Mouse (Mus musculus) forebrain, postnatal 0 days (tissue): Measurements from ENCODE around the gene Banp. TPM values are rescaled to one million over a fixed set of nuclear protein-coding genes. Genes with fewer than 3 reads are reported as not detected.

Source experiments
- ATAC-seq: fragments of 200-750 bp; cut with Nextera tagmentation; 2 replicates; pipeline ENCODE4 v1.8.0; 2017; ENCODE audit warnings: mild to moderate bottlenecking, moderate library complexity
- DNase-seq: peaks from one replicate; pipeline ENCODE4 v3.0.0-alpha.2; 2015
- H3K27ac ChIP-seq: fragments of 300-500 bp; sonication (generic); 2 replicates; pipeline ENCODE4 v1.5.1; 2014; ENCODE audit warnings: low read depth, mild to moderate bottlenecking, antibody characterized with exemption, low read length, moderate library complexity, mixed read lengths
- H3K27me3 ChIP-seq: fragments of 300-500 bp; sonication (generic); 2 replicates; pipeline ENCODE4 v1.6.1; 2014; ENCODE audit warnings: mild to moderate bottlenecking, low read length, mixed read lengths; ENCODE audit not compliant: insufficient read depth
- H3K36me3 ChIP-seq: fragments of 300-500 bp; sonication (generic); 2 replicates; pipeline ENCODE4 v1.6.1; 2014; ENCODE audit warnings: mild to moderate bottlenecking, moderate library complexity; ENCODE audit not compliant: insufficient read depth
- H3K4me1 ChIP-seq: fragments of 300-500 bp; sonication (generic); 2 replicates; pipeline ENCODE4 v1.6.1; 2014; ENCODE audit warnings: antibody characterized with exemption; ENCODE audit not compliant: insufficient read depth
- H3K4me2 ChIP-seq: fragments of 300-500 bp; sonication (generic); 2 replicates; pipeline ENCODE4 v1.6.1; 2014; ENCODE audit warnings: low read depth, mild to moderate bottlenecking, moderate library complexity
- H3K4me3 ChIP-seq: fragments of 300-500 bp; sonication (generic); 2 replicates; pipeline ENCODE4 v1.5.1; 2014; ENCODE audit warnings: low read depth, low read length, mixed read lengths
- H3K9ac ChIP-seq: fragments of 300-500 bp; sonication (generic); 2 replicates; pipeline ENCODE4 v1.6.1; 2014; ENCODE audit warnings: mild to moderate bottlenecking
- H3K9me3 ChIP-seq: fragments of 300-500 bp; sonication (generic); 2 replicates; pipeline ENCODE4 v1.6.1; 2016; ENCODE audit warnings: low read length
- CTCF ChIP-seq: sonication (generic); IDR thresholded peaks from 2 replicates; pipeline ENCODE4 v1.5.1; 2016; ENCODE audit warnings: antibody characterized with exemption, control low read depth, low read depth
- WGBS: fragments of 180-500 bp; shearing (Covaris S2); extraction: QIAGEN DNeasy Blood & Tissue Kit; methylation state at CpG from one replicate; pipeline ENCODE4 v1.1.7; 2014; 5-methylcytosine and 5-hydroxymethylcytosine counted together
- polyA plus RNA-seq: library from polyadenylated mRNA; unstranded; fragments of >200 nt; fragmentation: Nextera tagmentation; extraction: Ambion mirVana; gene quantifications from 2 replicates; pipeline ENCODE4 v1.2.1, GENCODE M21; 2015
- total RNA-seq: library from RNA; depleted of rRNA; stranded (reverse); fragments of >200 nt; gene quantifications from 2 replicates; pipeline ENCODE4 v1.2.3, GENCODE M21; 2014

The Banp gene
- total and polyA plus RNA-seq, 2 experiments from 2014 or later, result 29.3 to 37.9 TPM

GRCm38 (mm10) chr8:121995895-121996294, 46.3 kb downstream of the Banp start:
- no peaks in the 10 kb centered on the region for H3K9me3 ChIP-seq
- H3K9ac ChIP-seq, result no peak overlapping the region
- no peak for TF ChIP-seq CTCF
- no peak for DNase-seq
- 87% methylated on average over 3 of the region's 3 CpGs for WGBS
- H3K4me1 ChIP-seq, result no peaks in the 10 kb centered on the region
- no peak overlapping the region for H3K27ac ChIP-seq
- no peak for ATAC-seq
- H3K36me3 ChIP-seq, result peaks cover 50% of the 10 kb centered on the region
- H3K4me2 ChIP-seq, result no peak overlapping the region
- H3K27me3 ChIP-seq, result no peaks in the 10 kb centered on the region
- no peak overlapping the region for H3K4me3 ChIP-seq

DNA sequence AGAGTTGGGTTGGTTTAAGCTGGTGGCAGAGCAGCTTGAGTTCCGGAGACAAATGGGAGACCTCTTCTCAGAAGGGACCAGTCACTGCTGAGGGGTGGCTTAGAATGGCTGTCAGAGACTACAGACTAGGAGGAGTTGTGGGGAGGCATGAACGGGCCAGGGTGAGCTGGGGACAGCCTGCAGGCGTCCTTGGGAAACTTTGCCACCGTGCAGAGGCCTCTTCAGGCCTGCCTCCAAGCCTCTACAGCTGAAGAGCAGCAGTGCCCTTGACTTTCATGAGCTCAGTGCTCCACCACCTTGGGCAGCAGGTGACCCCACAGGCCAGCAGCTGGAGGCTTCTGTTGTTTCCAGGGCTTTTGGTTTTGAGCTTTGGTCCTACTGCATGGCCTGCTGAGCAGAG, 49.1 kb downstream of the Banp start:
- ATAC-seq (no peak), DNase-seq (no peak)
- Histone ChIP-seq H3K4me2 (no peak overlapping the region), H3K27me3 (no peaks in the 10 kb centered on the region), H3K9me3 (no peaks in the 10 kb centered on the region), H3K4me1 (no peaks in the 10 kb centered on the region), H3K9ac (no peak overlapping the region), H3K4me3 (no peak overlapping the region), H3K36me3 (peaks cover 49% of the 10 kb centered on the region), H3K27ac (no peak overlapping the region)
- WGBS, result 97% methylated on average over 4 of the region's 4 CpGs
- TF ChIP-seq CTCF, result no peak

GRCm38 (mm10) chr8:121999211-121999610, 49.7 kb downstream of the Banp start:
- WGBS, result 94% methylated on average over 5 of the region's 5 CpGs
- Histone ChIP-seq H3K9me3 (no peaks in the 10 kb centered on the region), H3K36me3 (peaks cover 47% of the 10 kb centered on the region), H3K4me3 (no peak overlapping the region), H3K4me1 (no peaks in the 10 kb centered on the region), H3K4me2 (no peak overlapping the region), H3K27me3 (no peaks in the 10 kb centered on the region), H3K9ac (no peak overlapping the region), H3K27ac (no peak overlapping the region)
- no peak for TF ChIP-seq CTCF
- DNase-seq (no peak), ATAC-seq (no peak)

GRCm38 (mm10) chr8:122001339-122002115, 52.0 kb downstream of the Banp start:
- no peaks in the 10 kb centered on the region for H3K9me3 ChIP-seq
- no peaks in the 10 kb centered on the region for H3K4me1 ChIP-seq
- TF ChIP-seq CTCF, result no peak
- no peak overlapping the region for H3K4me2 ChIP-seq
- H3K4me3 ChIP-seq, result no peak overlapping the region
- WGBS, result 90% methylated on average over 15 of the region's 15 CpGs
- no peaks in the 10 kb centered on the region for H3K27me3 ChIP-seq
- DNase-seq, result no peak
- no peak for ATAC-seq
- peaks cover 47% of the 10 kb centered on the region for H3K36me3 ChIP-seq
- H3K9ac ChIP-seq, result no peak overlapping the region
- no peak overlapping the region for H3K27ac ChIP-seq

- Histone ChIP-seq H3K4me1 (no peaks in the 10 kb centered on the region), H3K4me3 (no peak overlapping the region), H3K9me3 (no peaks in the 10 kb centered on the region), H3K4me2 (no peak overlapping the region), H3K27ac (no peak overlapping the region), H3K36me3 (peaks cover 36% of the 10 kb centered on the region), H3K27me3 (no peaks in the 10 kb centered on the region), H3K9ac (no peak overlapping the region)
- WGBS, result 64% methylated on average over 8 of the region's 8 CpGs
- TF ChIP-seq CTCF, result no peak
- ATAC-seq, result no peak
- DNase-seq, result no peak
Measured at GRCm38 (mm10) chr8:122003646-122004045, 54.1 kb downstream of the Banp start.

DNA sequence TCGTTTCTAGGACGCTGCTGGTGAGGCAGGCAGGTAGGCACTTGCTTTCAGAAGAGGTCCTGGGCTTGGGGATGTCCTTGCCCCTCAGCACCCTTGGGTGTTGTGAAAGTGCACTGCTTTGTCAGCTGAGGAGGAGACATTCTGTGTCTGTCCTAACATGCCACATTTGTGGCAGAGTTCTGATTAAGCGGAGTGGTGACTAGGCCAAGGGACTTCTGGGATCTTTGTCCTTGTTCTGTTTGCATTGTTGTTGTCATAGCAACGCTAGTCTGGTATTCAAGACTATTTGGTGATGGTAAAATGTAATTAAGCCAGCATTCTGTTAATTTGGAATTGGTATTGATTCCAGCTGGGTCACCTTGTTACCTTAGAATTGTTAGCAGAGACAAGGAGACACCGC, 54.6 kb downstream of the Banp start:
- DNase-seq (no peak), ATAC-seq (no peak)
- no peak overlapping the region for H3K27ac ChIP-seq
- no peaks in the 10 kb centered on the region for H3K4me1 ChIP-seq
- peaks cover 34% of the 10 kb centered on the region for H3K36me3 ChIP-seq
- H3K4me3 ChIP-seq, result no peak overlapping the region
- no peak overlapping the region for H3K9ac ChIP-seq
- TF ChIP-seq CTCF, result no peak
- H3K9me3 ChIP-seq, result no peaks in the 10 kb centered on the region
- 66% methylated on average over 5 of the region's 5 CpGs for WGBS
- H3K27me3 ChIP-seq, result no peaks in the 10 kb centered on the region
- no peak overlapping the region for H3K4me2 ChIP-seq

GRCm38 (mm10) chr8:122005422-122006204, 56.1 kb downstream of the Banp start:
- ATAC-seq, result no peak
- Histone ChIP-seq H3K9me3 (no peaks in the 10 kb centered on the region), H3K27me3 (no peaks in the 10 kb centered on the region), H3K36me3 (peaks cover 36% of the 10 kb centered on the region), H3K4me2 (no peak overlapping the region), H3K4me3 (no peak overlapping the region), H3K4me1 (no peaks in the 10 kb centered on the region), H3K9ac (no peak overlapping the region), H3K27ac (no peak overlapping the region)
- WGBS, result 71% methylated on average over 25 of the region's 25 CpGs
- TF ChIP-seq CTCF, result no peak
- no peak for DNase-seq
